9 mouse cellular contexts compared by ENCODE assay signal in genomic region chr13:73445087-73445486, GRCm38 (mm10). TPM values are rescaled to one million over a fixed set of nuclear protein-coding genes. Genes with fewer than 3 reads are reported as not detected.
DNase-seq lines count a peak whose midpoint lies in the region; ATAC-seq and TF ChIP-seq lines count a peak whose summit lies in the region.
"Had no signal": no experiment of that assay in that cellular context is flagged by ENCODE, and none has a peak within 500 bp of the region (broad histone marks: within the 10 kb centered on the region; RNA-seq: fewer than 3 reads in every experiment).

No protein-coding gene starts in this region.

- H3K9me3 ChIP-seq in heart, embryonic 10.5 days = no peaks in the 10 kb centered on the region
- H3K9me3 ChIP-seq in erythroblast, embryonic 14.5 days (ENCODE audit: control insufficient read depth, low read length) = no peaks in the 10 kb centered on the region
- H3K9me3 ChIP-seq in midbrain, postnatal 0 days (ENCODE audit: low read length) = no peaks in the 10 kb centered on the region

- no peaks in the 10 kb centered on the region for H3K36me3 ChIP-seq in heart, embryonic 10.5 days
- peaks cover 29% of the 10 kb centered on the region for H3K36me3 ChIP-seq in erythroblast, embryonic 14.5 days (ENCODE audit: control insufficient read depth)
- H3K36me3 ChIP-seq in midbrain, postnatal 0 days (ENCODE audit: insufficient read depth, low read length) = no peaks in the 10 kb centered on the region

- no peak overlapping the region; the same call in 1 of the 2 replicates for H3K27ac ChIP-seq in heart, embryonic 10.5 days
- no peak overlapping the region for H3K27ac ChIP-seq in midbrain, postnatal 0 days (ENCODE audit: low read depth, low read length)

- WGBS in heart, embryonic 10.5 days = 73% methylated on average over 2 of the region's 2 CpGs
- 65% methylated on average over 2 of the region's 2 CpGs for WGBS in midbrain, postnatal 0 days

- peaks cover 9% of the 10 kb centered on the region; the same call in 1 of the 2 replicates for H3K4me1 ChIP-seq in heart, embryonic 10.5 days
- peaks cover 100% of the 10 kb centered on the region for H3K4me1 ChIP-seq in erythroblast, embryonic 14.5 days (ENCODE audit: control insufficient read depth)
- H3K4me1 ChIP-seq in midbrain, postnatal 0 days (ENCODE audit: insufficient read depth, low read length) = no peaks in the 10 kb centered on the region

- peak; percentile 65 to 79 for DNase-seq in heart, adult 18-20 months
- DNase-seq in heart, embryonic 10.5 days (ENCODE audit: low spot score) = no peak
- DNase-seq in kidney, adult 8-10 months = peak; percentile 50 to 58
- peak; percentile 61 for DNase-seq in lung, postnatal 10 days
- DNase-seq in spleen, postnatal 10 days (ENCODE audit: low spot score in 2 of 2) = no peak
- no peak for DNase-seq in midbrain, postnatal 0 days (ENCODE audit: low spot score)

- no peak for TF ChIP-seq CTCF in midbrain, postnatal 0 days (IDR thresholded peaks at IDR 0.05)

- peaks cover 10% of the 10 kb centered on the region; the same call in 1 of the 2 replicates for H3K27me3 ChIP-seq in heart, embryonic 10.5 days (ENCODE audit: insufficient read depth, poor library complexity, severe bottlenecking)
- no peaks in the 10 kb centered on the region for H3K27me3 ChIP-seq in erythroblast, embryonic 14.5 days (ENCODE audit: control insufficient read depth)
- H3K27me3 ChIP-seq in midbrain, postnatal 0 days (ENCODE audit: insufficient read depth, low read length) = no peaks in the 10 kb centered on the region

- H3K4me2 ChIP-seq in midbrain, postnatal 0 days (ENCODE audit: low read depth, low read length, poor library complexity, severe bottlenecking) = no peak overlapping the region

- H3K9ac ChIP-seq in midbrain, postnatal 0 days (replicated peaks; ENCODE audit: low read length, poor library complexity, severe bottlenecking) = no peak overlapping the region

- H3K4me3 ChIP-seq in heart, embryonic 10.5 days = no peak overlapping the region
- H3K4me3 ChIP-seq in erythroblast, embryonic 14.5 days (replicated peaks) = peak overlapping the region; percentile 14
- no peak overlapping the region for H3K4me3 ChIP-seq in midbrain, postnatal 0 days (ENCODE audit: low read depth, low read length)

- no peak for ATAC-seq in midbrain, postnatal 0 days (ENCODE audit: low FRiP score)
- no peak for ATAC-seq in erythroid progenitor cell, adult 5-6 weeks (replicated peaks; ENCODE audit: low FRiP score, poor library complexity, severe bottlenecking)
- ATAC-seq: midbrain, embryonic 16.5 days had no signal

RNA-seq across cellular contexts. Expression of gene Lpcat1, which starts 21.9 kb away (rescaled TPM):
- 10 to 100 TPM in 1 of 2 experiments, 1 to 10 TPM in 1; 9.0 to 10.8 TPM for total RNA-seq in heart, adult 18-20 months (2021)
- 31.9 and 39.6 TPM in 2 replicates for polyA plus RNA-seq in heart, embryonic 10.5 days (2016; fragmentation: Nextera tagmentation; extraction: Ambion mirVana)
- polyA plus RNA-seq in erythroblast, embryonic 14.5 days (2012) = 11.1 and 15.4 TPM in 2 replicates
- 168 and 225 TPM in 2 replicates for total RNA-seq in midbrain, postnatal 0 days (2014; rRNA removed)
- polyA plus RNA-seq in midbrain, postnatal 0 days (2015; fragmentation: Nextera tagmentation; extraction: Ambion mirVana) = 83.4 and 86.2 TPM in 2 replicates
- 241 and 302 TPM in 2 replicates for total RNA-seq in erythroid progenitor cell, adult 5-6 weeks (2015; ENCODE audit: low replicate concordance)
- 359 and 488 TPM in 2 replicates for total RNA-seq in erythroid progenitor cell, adult 5-6 weeks (2017; ENCODE audit: low replicate concordance)

Comparison
In these comparisons a context has a peak if more than half of its experiments do, and no peak if none do; other contexts are left out.
1. DNase-seq: peak in heart, adult 18-20 months (2 of 2), kidney, adult 8-10 months (2 of 2) and lung, postnatal 10 days (single experiment); none in heart, embryonic 10.5 days (single experiment), spleen, postnatal 10 days (0 of 2) and midbrain, postnatal 0 days (single experiment).
2. RNA of gene Lpcat1, which starts 21.9 kb away (total RNA-seq): 241 to 488 TPM in erythroid progenitor cell, adult 5-6 weeks and 168 to 225 TPM in midbrain, postnatal 0 days; 9.0 to 10.8 TPM in heart, adult 18-20 months; every median in the first group is over 10 times any median in the second.